Mouse (Mus musculus): ENCODE results near the gene Cnga1. TPM values are rescaled to one million over a fixed set of nuclear protein-coding genes. Genes with fewer than 3 reads are reported as not detected.

The Cnga1 gene
- total RNA-seq, 2 experiments from 2014 or later, result not detected

- DNase-seq (ENCODE audit: low spot score in 2 of 2), result peak in 1 of 2 experiments; percentile 21
Measured at GRCm38 (mm10) chr5:72558716-72559526, 85.2 kb downstream of the Cnga1 start.

DNA sequence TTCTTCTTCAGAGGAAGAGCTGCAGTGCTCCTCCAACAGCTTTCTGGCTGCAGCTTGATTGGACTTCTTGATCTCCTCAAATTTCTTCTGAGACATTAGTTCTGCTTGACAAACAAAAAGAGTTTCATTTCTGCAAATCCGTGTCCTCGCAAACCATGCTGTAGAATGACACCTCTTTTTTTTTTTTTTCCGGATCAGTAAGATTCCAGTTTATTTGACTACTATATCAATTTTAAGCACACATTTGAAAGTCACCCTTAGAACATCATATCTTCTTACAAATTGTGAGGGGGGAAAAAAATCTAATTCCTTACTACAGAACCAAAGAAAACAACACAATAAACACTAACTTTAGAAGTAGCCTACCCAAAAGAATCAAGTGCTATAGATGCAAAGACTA is 87.8 kb downstream of the Cnga1 start:
- DNase-seq (ENCODE audit: low spot score in 2 of 2), result no peak

Other genes starting within 250 kb of the Cnga1 start
- 1 to 10 TPM; 1.5 to 2.0 TPM for gene Corin, start 139.8 kb downstream of the Cnga1 start, total RNA-seq (2021)
- 10 to 100 TPM; 13.7 to 15.7 TPM for gene Nfxl1, start 84.6 kb downstream of the Cnga1 start, total RNA-seq (2021)
- not detected for gene Zar1, start 63.0 kb downstream of the Cnga1 start, total RNA-seq (2021)
- not detected for gene Gm5868, start 56.7 kb downstream of the Cnga1 start, total RNA-seq (2021)
- gene Nipal1, start 3.5 kb upstream of the Cnga1 start, total RNA-seq (2021), result under 1 TPM; 0.78 to 0.81 TPM
- gene Txk, start 108.5 kb upstream of the Cnga1 start, total RNA-seq (2021), result under 1 TPM; 0.18 to 0.25 TPM
- 1 to 10 TPM; 4.0 to 5.4 TPM for gene Tec, start 224.2 kb upstream of the Cnga1 start, total RNA-seq (2021)

All from gastrocnemius, postnatal 4 days (tissue).